Mouse (Mus musculus) layer of hippocampus, adult 9-11 months (tissue): Measurements from ENCODE around the gene Higd1b.

ENCODE experiments used
- DNase-seq: peaks from one replicate; pipeline ENCODE4 v3.0.0; 2022

Gene Higd1b

GRCm38 (mm10) chr11:102835549-102835948 is at the start of gene Higd1b:
Higd1b (plus strand) TSS chr11:102835849.
- no peak for DNase-seq

GRCm38 (mm10) chr11:102787688-102788177 is 47.9 kb upstream of the Higd1b start:
- DNase-seq, result no peak

- no peak for DNase-seq
These were observed 43.8 kb upstream of the Higd1b start for GRCm38 (mm10) chr11:102791682-102792445.

GRCm38 (mm10) chr11:102794157-102794556 is 41.5 kb upstream of the Higd1b start:
- DNase-seq, result no peak

GRCm38 (mm10) chr11:102803453-102803852 is 32.2 kb upstream of the Higd1b start:
- no peak for DNase-seq

GRCm38 (mm10) chr11:102808246-102808645 is 27.4 kb upstream of the Higd1b start:
- DNase-seq, result no peak

GRCm38 (mm10) chr11:102810721-102811485 is 24.7 kb upstream of the Higd1b start:
- DNase-seq, result no peak

- no peak for DNase-seq
These were observed 20.8 kb upstream of the Higd1b start for GRCm38 (mm10) chr11:102814881-102815280.

GRCm38 (mm10) chr11:102818121-102819020 is 17.3 kb upstream of the Higd1b start:
- no peak for DNase-seq

- no peak for DNase-seq
These were observed 16.4 kb upstream of the Higd1b start, which contains the start of gene Gjc1 for GRCm38 (mm10) chr11:102819021-102819782. Gjc1 (minus strand) TSS chr11:102819700.

- no peak for DNase-seq
These were observed 15.8 kb upstream of the Higd1b start for GRCm38 (mm10) chr11:102819783-102820385.

- no peak for DNase-seq
These were observed 15.2 kb upstream of the Higd1b start for GRCm38 (mm10) chr11:102820432-102820831.

GRCm38 (mm10) chr11:102821231-102821630 is 14.4 kb upstream of the Higd1b start:
- no peak for DNase-seq

- DNase-seq, result no peak
These were observed 9.2 kb upstream of the Higd1b start for GRCm38 (mm10) chr11:102826476-102826875.

GRCm38 (mm10) chr11:102827097-102827496 is 8.6 kb upstream of the Higd1b start:
- DNase-seq, result no peak

- DNase-seq, result no peak
These were observed 5.4 kb upstream of the Higd1b start for GRCm38 (mm10) chr11:102830276-102830675.

- no peak for DNase-seq
These were observed 2.9 kb upstream of the Higd1b start for GRCm38 (mm10) chr11:102832700-102833297.

GRCm38 (mm10) chr11:102834219-102834618 is 1.4 kb upstream of the Higd1b start:
- no peak for DNase-seq

- no peak for DNase-seq
These were observed 497 bp downstream of the Higd1b start for GRCm38 (mm10) chr11:102836146-102836545.

- DNase-seq, result no peak
These were observed 1.7 kb downstream of the Higd1b start for GRCm38 (mm10) chr11:102837385-102837784.

- DNase-seq, result no peak
These were observed 2.5 kb downstream of the Higd1b start for GRCm38 (mm10) chr11:102838126-102838525.
